Mouse (Mus musculus): ENCODE measurements around the gene Lamc3. TPM values are rescaled to one million over a fixed set of nuclear protein-coding genes. Genes with fewer than 3 reads are reported as not detected.

Gene Lamc3
- total RNA-seq, 2 experiments from 2014 or later, result 13.7 to 20.1 TPM

DNA sequence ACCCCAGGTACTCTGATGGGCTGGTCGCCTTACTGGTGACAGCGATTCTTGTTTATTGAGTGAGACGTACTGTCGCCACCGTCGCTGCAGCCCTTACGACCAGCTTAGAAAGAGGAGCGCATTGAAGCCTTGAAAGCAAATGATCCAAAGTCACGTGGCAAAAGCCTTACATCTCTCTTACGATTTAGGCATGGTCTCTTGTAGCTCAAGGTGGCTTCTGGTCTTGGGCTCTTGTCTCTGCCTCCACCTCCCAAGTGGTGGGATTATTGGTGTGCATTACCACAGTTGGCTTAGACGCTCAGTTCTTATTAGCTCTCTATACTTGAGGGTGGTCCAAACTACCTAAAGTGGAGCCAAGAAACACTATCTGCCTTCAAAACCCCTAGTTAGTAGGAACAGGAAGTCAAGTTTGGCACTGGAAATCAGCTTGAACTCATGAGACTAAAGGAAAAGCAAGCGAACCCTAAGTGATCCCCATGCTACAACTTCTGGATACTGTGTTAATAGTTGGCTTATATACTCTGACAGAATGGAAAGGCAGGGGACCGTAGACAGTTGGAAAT is 87.8 kb downstream of the Lamc3 start:
- DNase-seq, result no peak

DNA sequence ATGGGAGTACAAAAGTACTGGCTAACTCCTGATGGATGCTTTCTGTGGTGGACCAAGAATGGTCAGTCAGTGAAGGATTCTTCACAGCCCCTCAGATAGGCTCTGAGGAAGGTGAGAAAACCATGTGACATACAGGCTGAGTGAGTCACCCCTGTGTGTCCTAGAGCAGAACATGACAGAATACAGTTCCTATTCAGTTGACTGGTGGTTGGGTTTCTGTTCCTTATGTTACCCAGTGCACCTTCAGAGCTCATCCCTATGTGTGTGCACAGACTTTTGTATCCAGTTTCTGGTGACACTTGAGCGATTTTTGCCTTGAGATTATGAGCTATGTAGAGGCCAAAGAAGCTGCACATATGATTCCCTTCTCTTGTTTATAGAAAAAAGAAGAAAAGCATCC is 100.7 kb downstream of the Lamc3 start:
- no peak for DNase-seq

GRCm38 (mm10) chr2:31990961-31991360 is 103.9 kb downstream of the Lamc3 start:
- DNase-seq, result no peak

GRCm38 (mm10) chr2:31994896-31995295 is 107.8 kb downstream of the Lamc3 start:
- no peak for DNase-seq

DNA sequence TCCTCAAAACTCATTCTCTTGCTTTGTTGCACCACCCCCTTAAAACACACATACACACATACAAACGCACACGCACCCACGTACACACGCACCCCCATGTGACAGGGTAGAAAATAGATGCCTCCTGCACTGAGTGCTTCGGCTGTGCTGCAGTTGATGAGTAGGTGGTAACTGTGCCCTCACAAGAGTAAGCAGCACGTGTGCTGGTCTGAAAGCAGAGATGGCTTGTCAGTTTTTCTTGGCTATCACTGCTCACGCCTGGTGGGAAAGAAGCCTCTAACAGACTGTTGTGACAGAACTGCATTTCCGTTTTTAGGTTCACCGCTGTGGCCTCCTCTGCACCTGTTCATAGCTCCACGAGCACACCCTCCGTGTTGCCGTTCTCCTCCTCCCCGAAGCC is 109.0 kb downstream of the Lamc3 start:
- DNase-seq, result no peak

Other genes with a start within 250 kb of the Lamc3 start
- not detected for gene Prdm12, start 247.3 kb upstream of the Lamc3 start, total RNA-seq (2021)
- gene Exosc2, start 216.6 kb upstream of the Lamc3 start, total RNA-seq (2021), result 10 to 100 TPM; 24.7 to 29.5 TPM
- 10 to 100 TPM; 61.8 to 69.2 TPM for gene Abl1, start 198.9 kb upstream of the Lamc3 start, total RNA-seq (2021)
- gene Qrfp, start 76.7 kb upstream of the Lamc3 start, total RNA-seq (2021), result not detected
- gene Fibcd1, start 41.3 kb upstream of the Lamc3 start, total RNA-seq (2021), result under 1 TPM in 1 of 2 experiments, not detected in 1; 0.07 TPM
- gene Aif1l, start 62.8 kb downstream of the Lamc3 start, total RNA-seq (2021), result 10 to 100 TPM; 14.5 to 23.7 TPM
- gene Nup214, start 87.1 kb downstream of the Lamc3 start, total RNA-seq (2021), result 10 to 100 TPM; 63.1 to 65.4 TPM
- gene Fam78a, start 197.6 kb downstream of the Lamc3 start, total RNA-seq (2021), result 1 to 10 TPM in 1 of 2 experiments, under 1 TPM in 1; 0.89 to 4.2 TPM
- 1 to 10 TPM; 3.5 to 5.3 TPM for gene Plpp7, start 208.2 kb downstream of the Lamc3 start, total RNA-seq (2021)